Mouse (Mus musculus): ENCODE results near the gene Lrrc58.
A peak's percentile ranks its signal among the peaks of the same experiment; 100 is the strongest.

Lrrc58 gene

GRCm38 (mm10) chr16:37868506-37869469, 599 bp downstream of the Lrrc58 start:
- DNase-seq (ENCODE audit: low spot score in 2 of 2), result peak; percentile 24 to 36

- DNase-seq (ENCODE audit: low spot score in 2 of 2), result no peak
Observed at GRCm38 (mm10) chr16:37869470-37870231, 1.5 kb downstream of the Lrrc58 start.

GRCm38 (mm10) chr16:37871112-37871715, 3.0 kb downstream of the Lrrc58 start:
- DNase-seq (ENCODE audit: low spot score in 2 of 2), result peak; percentile 57 to 78

GRCm38 (mm10) chr16:37874501-37875235, 6.5 kb downstream of the Lrrc58 start:
- no peak for DNase-seq (ENCODE audit: low spot score in 2 of 2)

GRCm38 (mm10) chr16:37877406-37877805, 9.2 kb downstream of the Lrrc58 start:
- no peak for DNase-seq (ENCODE audit: low spot score in 2 of 2)

GRCm38 (mm10) chr16:37878951-37879505, 10.8 kb downstream of the Lrrc58 start:
- no peak for DNase-seq (ENCODE audit: low spot score in 2 of 2)

GRCm38 (mm10) chr16:37879750-37880419, 11.7 kb downstream of the Lrrc58 start:
- DNase-seq (ENCODE audit: low spot score in 2 of 2), result no peak

- DNase-seq (ENCODE audit: low spot score in 2 of 2), result no peak
Observed at GRCm38 (mm10) chr16:37881168-37881567, 13.0 kb downstream of the Lrrc58 start.

GRCm38 (mm10) chr16:37888986-37889385, 20.8 kb downstream of the Lrrc58 start:
- no peak for DNase-seq (ENCODE audit: low spot score in 2 of 2)

- no peak for DNase-seq (ENCODE audit: low spot score in 2 of 2)
Observed at GRCm38 (mm10) chr16:37892667-37893066, 24.5 kb downstream of the Lrrc58 start.

GRCm38 (mm10) chr16:37893381-37893780, 25.2 kb downstream of the Lrrc58 start:
- no peak for DNase-seq (ENCODE audit: low spot score in 2 of 2)

GRCm38 (mm10) chr16:37893942-37894341, 25.8 kb downstream of the Lrrc58 start:
- DNase-seq (ENCODE audit: low spot score in 2 of 2), result no peak

- DNase-seq (ENCODE audit: low spot score in 2 of 2), result no peak
Observed at GRCm38 (mm10) chr16:37898790-37899189, 30.6 kb downstream of the Lrrc58 start.

- DNase-seq (ENCODE audit: low spot score in 2 of 2), result no peak
Observed at GRCm38 (mm10) chr16:37899357-37899756, 31.2 kb downstream of the Lrrc58 start.

- no peak for DNase-seq (ENCODE audit: low spot score in 2 of 2)
Observed at GRCm38 (mm10) chr16:37901318-37901717, 33.1 kb downstream of the Lrrc58 start.

GRCm38 (mm10) chr16:37906456-37906855, 38.3 kb downstream of the Lrrc58 start:
- DNase-seq (ENCODE audit: low spot score in 2 of 2), result no peak

GRCm38 (mm10) chr16:37911086-37911485, 42.9 kb downstream of the Lrrc58 start:
- no peak for DNase-seq (ENCODE audit: low spot score in 2 of 2)

GRCm38 (mm10) chr16:37916138-37916817, 48.1 kb downstream of the Lrrc58 start, which contains the start of gene Gpr156:
Gene Gpr156, plus strand, starts transcription at chr16:37916496.
- DNase-seq (ENCODE audit: low spot score in 2 of 2), result no peak

GRCm38 (mm10) chr16:37916818-37917201, 48.6 kb downstream of the Lrrc58 start:
- DNase-seq (ENCODE audit: low spot score in 2 of 2), result no peak

GRCm38 (mm10) chr16:37919000-37919399, 50.8 kb downstream of the Lrrc58 start:
- DNase-seq (ENCODE audit: low spot score in 2 of 2), result no peak

Measured in right cerebral cortex, postnatal 36 days (tissue).